Mouse (Mus musculus): ENCODE measurements around the gene Srd5a1.
"Not testable (repeated sequence)": the region's sequence is repeated elsewhere in the genome, so short reads cannot be mapped to it uniquely, and the experiment has no call there.

GRCm38 (mm10) chr13:69600863-69601262 is 10.4 kb downstream of the Srd5a1 start:
- not testable (repeated sequence) for TF ChIP-seq CTCF (IDR thresholded peaks at IDR 0.05 in 2 of 3, conservative IDR thresholded peaks at IDR 0.05 in 1 of 3; ENCODE audit: control insufficient read depth in 1 of 3, insufficient read depth in 1 of 3, low read depth in 2 of 3, low read length in 3 of 3, poor library complexity in 1 of 3, severe bottlenecking in 1 of 3); POLR2A (IDR thresholded peaks at IDR 0.05; ENCODE audit: control insufficient read depth in 1 of 2, insufficient read depth in 1 of 2, low read depth in 1 of 2, low read length in 2 of 2, poor library complexity in 1 of 2); ZC3H11A (IDR thresholded peaks at IDR 0.05; ENCODE audit: low read depth, low read length); EP300 (IDR thresholded peaks at IDR 0.05; ENCODE audit: low read depth in 1 of 2, low read length in 2 of 2); MAX (IDR thresholded peaks at IDR 0.05; ENCODE audit: low read length); SMC3 (IDR thresholded peaks at IDR 0.05; ENCODE audit: low read depth, low read length); BHLHE40 (IDR thresholded peaks at IDR 0.05; ENCODE audit: borderline replicate concordance, low read depth, low read length); USF1 (IDR thresholded peaks at IDR 0.05; ENCODE audit: low read depth, low read length); ZKSCAN1 (IDR thresholded peaks at IDR 0.05; ENCODE audit: low read depth, low read length); TCF12 (IDR thresholded peaks at IDR 0.05; ENCODE audit: low read depth, low read length); MEF2A (IDR thresholded peaks at IDR 0.05; ENCODE audit: extremely low read depth, insufficient replicate concordance, low read depth, low read length, poor library complexity, severe bottlenecking); GABPA (IDR thresholded peaks at IDR 0.05; ENCODE audit: low read depth, low read length); CHD2 (IDR thresholded peaks at IDR 0.05; ENCODE audit: low read length)
